Mouse (Mus musculus) T-helper 1 cell (primary cell): ENCODE measurements around the gene Zfp526.

ENCODE experiments used
- in situ Hi-C: fragments of 300-600 bp; cut with MboI, MseI; formaldehyde crosslinking; loops from one replicate; pipeline ENCODE4 v1.15.1; 2025; ENCODE audit warnings: high pct_unique_total_duplicates

Zfp526 gene

DNA sequence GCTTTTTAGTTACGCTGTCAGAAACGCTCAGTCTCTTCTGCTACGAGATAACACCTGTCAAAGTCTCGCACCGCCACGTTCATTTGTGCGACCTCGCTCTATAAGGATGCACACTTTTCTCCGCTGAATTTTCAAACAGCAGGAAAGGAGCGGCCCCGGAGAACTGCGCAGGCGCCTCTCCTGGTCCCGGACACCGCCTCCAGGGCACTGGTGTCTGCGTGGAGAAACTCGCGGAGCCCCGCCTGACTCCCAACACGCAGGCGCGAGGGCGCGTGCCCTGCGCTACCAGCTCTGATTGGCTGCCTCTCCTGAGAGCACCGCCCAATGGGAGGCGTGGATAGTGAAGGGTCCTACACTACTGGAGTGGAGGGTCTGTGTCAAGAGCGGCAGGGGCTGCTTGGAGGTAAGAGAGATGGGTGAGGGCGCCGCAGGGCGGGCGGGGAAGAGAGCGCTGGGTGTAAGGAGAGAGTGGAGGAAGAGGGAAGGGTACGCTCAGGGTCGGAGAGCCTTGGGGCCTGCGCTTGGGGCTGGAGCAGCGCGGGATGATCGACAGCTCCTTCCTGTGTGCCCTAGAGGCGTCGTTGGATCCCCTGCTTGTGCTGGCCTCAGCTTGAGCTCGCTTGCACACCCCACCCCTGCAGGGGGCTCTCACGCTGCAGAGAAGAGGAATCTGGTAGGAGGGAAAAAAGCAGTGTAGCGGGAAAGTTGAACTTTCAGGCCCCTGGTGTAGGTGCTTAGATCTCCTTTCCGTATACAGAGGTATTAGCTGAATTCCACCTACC is at the start of gene Zfp526:
Zfp526 (plus strand) TSS at position 324 of the 782 bp plus-strand sequence.
- in situ Hi-C loops, result no loop called here

DNA sequence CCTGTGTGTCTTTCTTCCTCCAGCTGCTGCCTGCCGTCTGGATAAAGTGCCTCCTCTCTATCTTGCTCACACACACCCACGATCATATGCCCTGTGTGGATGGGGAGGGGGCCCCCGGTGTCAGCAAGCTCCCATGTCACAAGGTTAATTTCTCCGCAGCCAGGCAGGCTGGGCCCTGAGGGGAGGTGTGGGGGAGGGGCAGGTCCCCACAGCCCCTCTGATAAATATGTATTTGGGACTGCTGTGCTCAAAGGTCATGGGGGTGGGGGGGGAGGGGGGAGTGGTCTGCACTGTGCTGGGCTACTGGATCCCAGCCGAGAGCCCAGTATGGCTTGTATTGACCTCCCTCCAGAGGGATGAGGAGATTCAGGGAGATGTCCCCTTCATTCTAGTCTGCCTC is 48.6 kb upstream of the Zfp526 start:
- in situ Hi-C loops, result no loop called here

DNA sequence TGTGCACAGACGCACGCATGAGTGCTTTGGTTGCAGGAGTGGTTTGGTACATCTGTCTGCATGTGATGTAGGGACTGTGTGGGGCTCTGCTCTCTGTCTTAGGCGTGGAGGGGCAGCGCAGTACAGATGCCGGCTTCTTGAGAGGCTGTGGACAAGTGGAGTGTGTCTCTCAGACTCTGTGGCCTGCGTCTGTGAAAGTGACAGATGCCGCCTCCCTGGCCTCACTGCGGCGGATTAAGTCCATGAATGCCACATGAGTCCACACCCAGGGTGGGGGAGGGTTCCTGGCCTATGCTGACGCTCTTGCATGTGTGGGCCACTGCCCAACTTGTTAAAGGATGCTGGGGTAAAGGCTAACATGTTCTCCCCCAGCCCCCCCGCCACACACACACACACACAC is 46.9 kb upstream of the Zfp526 start:
- in situ Hi-C loops, result no loop called here

DNA sequence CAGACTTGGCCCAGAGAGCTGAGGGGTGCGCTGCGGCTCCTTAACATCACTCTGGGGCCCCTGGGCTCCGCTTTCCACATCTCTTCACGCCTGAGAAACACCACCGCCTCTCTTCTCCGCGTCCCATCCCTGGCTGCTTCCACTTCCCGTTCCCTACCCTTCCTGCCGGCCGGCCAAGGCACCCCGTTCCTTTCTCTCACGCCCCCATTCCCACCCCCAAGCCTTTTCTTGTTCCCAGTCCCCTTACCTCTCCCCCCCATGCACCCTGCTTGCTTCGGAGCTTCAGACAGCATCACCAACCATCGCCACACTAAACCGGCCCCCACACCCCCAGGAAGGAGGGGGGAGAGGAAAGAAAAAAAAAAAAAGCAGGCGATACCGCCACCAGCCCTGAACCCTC is 42.9 kb upstream of the Zfp526 start:
- in situ Hi-C loops, result no loop called here

DNA sequence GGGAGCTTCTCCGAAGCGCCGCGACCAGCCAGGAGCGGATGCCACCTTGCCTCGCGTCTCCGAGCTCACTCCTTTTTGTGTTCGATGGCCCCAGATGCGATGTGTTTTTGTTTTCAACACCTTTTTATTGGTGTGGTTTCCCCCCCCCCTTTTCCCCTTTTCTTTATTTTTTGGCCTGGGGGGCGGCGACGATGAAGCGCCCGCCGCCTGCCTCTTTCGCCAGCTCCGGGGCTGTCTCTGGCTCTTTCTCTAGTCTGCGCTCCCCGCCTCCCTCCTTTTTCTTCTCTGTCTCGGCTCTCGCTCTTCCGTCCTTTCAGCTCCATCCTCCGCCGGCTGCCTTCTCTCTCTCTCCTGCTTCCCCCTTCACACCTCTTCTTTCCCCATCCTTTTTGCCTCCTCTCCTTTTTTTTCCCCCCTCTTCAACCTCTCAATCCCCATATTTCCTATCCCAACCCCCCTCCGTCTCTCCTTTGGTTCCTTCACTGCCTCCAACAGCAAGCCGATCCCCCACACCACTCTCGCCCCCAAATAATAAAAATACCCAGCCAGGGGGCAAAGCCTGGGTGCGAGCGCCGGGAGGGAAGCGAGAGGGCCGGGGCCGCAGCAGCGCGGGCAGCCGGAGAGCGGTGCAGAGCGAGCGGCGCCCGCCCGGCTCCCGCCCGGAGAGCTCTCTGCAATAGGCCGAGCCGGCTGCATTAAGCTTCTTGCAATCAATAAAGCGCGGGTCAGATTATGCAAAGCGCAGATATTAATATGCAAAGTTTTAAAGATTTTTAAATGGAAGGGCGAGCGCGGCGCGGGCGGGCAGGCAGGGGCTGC is 42.2 kb upstream of the Zfp526 start:
- in situ Hi-C loops, result no loop called here

DNA sequence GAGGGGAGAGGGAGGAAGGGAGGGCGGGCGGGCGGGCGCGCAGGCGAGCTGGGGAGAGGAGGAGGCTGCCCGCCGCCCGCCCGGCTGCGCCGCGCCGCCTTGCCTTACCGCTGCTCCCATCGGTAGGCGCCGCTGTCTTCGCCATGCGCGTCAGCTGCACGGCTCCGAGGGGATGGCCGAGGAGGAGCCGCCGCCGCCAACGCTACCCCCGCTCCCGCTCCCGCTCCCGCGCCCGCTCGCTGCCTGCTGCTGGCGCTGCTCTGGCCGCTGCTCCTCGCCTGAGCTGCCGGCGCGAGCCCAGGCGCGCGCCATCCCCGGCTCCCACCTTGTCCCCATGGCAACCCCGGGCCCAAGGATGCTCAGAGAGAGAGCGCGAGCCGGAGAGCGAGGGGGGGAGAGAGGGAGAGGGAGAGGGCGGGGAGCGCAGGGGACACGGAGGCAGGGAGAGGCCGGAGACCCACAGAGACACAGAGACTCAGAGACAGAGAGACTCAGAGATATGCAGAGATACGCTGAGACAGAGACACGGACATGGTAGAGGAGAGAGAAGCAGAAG is 41.5 kb upstream of the Zfp526 start, which contains the start of gene Pou2f2:
Pou2f2 (minus strand) TSS at position 121 of the 556 bp plus-strand sequence.
- in situ Hi-C loops, result loop anchor here (5.0 kb wide), 2 partner anchors 47 to 72 kb away; no protein-coding TSS in a partner anchor

DNA sequence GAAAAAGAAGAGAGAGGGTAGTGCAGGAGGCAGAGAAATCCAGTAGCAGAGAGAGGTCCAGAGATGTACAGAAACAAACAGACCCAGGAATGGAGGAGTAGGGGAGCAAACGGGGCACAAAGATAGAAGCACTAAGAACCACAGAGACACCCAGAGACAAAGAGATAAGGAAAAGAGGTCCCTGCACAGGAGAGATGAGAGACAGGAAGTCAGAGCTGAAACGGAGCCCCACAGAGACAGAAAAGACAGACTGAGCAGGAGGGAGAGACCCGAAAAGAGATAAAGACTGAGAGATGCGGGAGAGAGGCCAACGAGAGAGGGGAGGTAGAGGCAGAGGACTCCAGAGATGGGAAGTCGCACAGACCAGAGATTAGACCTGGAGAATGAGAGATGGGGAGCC is 40.7 kb upstream of the Zfp526 start:
- in situ Hi-C loops, result loop anchor here (5.0 kb wide), 2 partner anchors 48 to 73 kb away; no protein-coding TSS in a partner anchor

DNA sequence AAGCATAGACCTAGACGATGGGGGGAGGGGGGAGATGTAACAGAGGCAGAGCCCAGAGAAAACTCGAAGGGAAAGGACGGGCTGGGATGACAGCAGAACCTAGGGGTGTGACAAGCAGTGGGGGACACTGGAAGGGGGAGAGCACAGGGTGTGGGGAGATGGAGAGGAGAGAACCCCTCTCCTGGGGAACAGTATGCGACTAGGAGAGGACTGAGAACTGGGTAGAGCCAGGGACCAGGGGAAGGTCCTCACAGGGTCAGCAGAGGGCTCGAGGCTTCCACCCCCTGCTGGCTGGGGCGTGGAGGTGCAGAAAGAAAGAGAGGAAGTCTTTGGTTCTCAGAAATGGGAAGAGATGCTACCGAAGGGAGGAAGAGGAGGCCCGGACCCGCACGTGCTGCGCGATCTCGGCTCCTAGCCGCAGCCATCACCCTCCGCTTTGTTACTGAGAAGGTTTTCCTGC is 39.9 kb upstream of the Zfp526 start:
- in situ Hi-C loops, result loop anchor here (5.0 kb wide), 2 partner anchors 49 to 74 kb away; no protein-coding TSS in a partner anchor

DNA sequence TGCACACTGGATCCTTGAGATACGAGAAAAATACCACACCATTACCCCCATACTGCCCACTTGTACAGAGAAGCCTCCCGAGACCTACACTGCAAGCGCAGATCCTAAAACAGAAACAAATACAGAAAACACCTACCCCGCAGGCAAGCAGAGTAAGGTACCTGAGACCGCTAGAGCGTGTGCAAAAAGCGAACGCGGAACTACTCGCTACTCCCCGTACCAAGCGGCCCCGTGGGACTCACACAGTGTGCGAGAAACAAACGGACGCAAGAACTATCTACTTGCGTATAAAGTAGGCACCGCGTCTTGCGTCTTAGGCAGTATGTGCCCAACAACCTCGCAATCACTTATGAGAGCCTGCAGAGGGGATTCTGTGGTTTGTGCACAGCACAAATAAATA is 39.4 kb upstream of the Zfp526 start:
- in situ Hi-C loops, result loop anchor here (5.0 kb wide), 2 partner anchors 50 to 75 kb away; no protein-coding TSS in a partner anchor

DNA sequence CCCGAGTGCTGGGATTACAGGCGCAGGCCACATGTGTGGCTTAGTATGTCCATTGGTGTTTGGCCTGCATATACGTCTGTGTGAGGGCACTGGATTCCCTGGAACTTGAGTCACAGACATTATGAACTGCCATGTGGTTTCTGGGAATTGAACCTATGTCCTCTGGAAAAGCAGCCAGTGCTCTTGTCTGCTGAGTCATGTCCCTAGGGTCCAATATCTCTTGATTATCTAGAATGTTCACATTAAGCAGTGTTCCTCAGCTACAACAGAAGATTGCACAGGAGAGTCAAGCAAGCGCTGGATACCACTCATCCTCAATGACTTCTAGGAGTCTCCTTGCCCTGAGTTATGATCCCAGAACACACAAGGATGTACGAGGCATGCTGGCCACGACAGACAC is 37.1 kb upstream of the Zfp526 start:
- in situ Hi-C loops, result loop anchor here (5.0 kb wide), 2 partner anchors 52 to 77 kb away; no protein-coding TSS in a partner anchor

DNA sequence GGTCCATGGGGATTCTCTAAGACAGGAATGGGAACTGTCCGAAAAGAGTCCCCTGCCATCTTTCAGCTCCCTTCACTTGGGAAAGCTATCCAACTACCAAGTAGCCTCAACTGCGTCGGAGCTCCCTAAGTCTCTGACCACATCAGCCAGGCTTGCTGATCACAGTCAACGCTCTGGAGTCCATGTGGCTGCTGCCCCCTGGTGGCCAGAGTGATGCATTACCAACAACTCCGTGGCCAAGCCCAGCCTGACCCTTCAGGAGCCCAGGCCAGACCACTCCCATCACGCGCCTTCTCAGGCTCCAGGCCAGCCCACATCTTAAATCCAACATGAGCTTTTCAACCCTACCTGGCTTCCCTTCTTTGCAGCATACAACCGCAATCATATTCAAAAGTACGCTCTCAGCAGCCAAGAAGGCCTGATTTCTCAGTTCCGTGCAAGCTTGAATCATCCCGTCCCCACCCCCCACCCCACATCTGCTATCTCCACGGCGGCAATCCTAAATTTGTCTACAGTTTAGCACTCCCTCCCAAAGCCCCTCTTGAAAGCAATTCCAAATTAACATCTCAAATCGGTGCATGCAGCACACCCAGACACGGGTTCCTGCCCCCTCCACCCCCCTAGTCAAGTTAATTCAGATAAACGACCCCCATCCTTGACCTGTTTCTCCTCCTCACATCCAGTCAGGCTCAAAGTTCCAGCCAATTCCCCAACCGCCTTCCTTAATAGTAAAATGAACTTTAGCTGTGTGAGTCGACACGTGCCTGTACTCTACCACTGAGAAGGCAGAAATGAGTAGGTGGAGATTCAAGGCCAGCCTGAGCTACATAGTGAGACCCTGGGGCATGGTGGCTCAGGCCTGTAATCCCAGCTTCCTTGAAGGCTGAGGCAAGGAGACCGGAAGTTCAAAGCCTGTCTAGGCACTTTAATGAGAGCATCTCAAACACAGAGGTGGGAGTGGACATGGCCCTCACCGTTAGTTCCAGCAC is 33.3 kb upstream of the Zfp526 start:
- in situ Hi-C loops, result no loop called here

DNA sequence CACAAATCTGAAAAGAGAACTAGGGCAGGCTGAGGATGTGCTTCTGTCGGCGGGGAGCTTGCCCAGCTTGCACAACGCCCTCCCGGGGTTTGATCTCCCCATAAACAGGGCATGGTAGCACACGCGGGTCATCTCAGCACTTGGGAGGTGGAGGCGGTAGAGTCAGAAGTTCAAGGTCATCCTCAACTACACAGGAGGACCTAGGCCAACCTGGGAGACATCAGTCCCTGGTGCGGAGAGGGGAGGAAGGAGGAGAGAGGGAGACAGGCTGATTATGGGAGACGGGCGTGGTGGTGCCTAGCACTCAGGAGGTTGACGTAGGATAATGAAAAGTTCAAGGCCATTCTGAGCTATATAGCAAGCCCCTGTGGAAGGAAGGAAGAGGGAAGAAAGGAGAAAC is 30.4 kb upstream of the Zfp526 start:
- in situ Hi-C loops, result no loop called here

DNA sequence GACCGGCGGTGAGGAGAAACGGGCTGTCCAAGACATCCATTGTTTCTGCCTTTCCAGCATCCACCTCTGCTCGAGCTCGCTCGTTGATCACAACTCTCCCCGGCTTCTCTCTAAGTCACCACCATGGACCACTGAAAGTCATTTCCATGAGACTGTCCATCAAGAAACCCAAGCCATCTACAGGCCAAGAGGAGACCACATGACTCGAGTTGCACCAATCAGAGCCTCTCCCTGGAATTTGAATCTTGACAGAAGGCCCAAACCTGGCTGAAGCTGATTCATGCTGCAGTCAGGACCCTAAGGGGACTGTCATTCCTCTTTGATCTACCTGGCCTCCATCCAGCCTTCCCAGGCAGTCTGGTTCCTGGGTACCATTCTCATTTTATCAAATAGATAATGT is 29.1 kb upstream of the Zfp526 start:
- in situ Hi-C loops, result no loop called here

DNA sequence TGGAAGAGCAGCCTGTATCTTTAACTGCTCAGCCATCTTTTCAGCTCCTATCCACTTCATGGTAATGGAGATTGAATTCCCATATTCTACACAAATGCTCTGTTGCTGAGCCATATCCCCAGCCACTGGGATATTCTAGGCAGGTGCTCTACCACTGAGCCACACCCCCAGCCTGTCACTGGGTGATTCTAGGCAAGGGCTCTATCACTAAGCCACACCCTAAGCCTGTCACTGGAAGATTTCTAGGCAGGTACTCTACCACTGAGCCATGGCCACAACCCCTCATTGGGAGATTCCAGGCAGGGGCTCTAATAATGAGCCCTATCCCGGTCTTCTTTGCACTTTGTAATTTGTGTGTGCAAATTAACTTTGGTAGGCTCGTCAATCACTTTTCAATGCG is 26.1 kb upstream of the Zfp526 start:
- in situ Hi-C loops, result no loop called here

DNA sequence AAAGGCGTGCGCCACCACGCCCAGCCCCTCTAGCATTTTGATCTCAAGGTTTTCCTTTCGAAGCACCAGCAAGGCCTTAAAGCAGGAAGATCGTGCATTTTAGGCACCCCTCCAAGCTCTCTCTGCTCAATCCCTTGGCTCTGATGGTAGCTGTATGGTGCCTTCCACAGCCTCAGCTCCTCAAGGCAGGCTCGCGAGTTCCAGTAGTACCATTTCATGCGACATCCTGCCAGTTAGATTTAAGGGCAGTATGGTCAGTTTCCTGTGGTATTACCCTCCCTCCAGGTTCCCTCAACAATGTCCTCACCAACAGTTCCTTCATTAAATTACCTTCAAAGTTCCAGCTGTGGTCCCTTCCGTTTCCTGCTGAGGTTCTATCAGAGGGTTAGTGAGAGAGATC is 25.1 kb upstream of the Zfp526 start:
- in situ Hi-C loops, result no loop called here

DNA sequence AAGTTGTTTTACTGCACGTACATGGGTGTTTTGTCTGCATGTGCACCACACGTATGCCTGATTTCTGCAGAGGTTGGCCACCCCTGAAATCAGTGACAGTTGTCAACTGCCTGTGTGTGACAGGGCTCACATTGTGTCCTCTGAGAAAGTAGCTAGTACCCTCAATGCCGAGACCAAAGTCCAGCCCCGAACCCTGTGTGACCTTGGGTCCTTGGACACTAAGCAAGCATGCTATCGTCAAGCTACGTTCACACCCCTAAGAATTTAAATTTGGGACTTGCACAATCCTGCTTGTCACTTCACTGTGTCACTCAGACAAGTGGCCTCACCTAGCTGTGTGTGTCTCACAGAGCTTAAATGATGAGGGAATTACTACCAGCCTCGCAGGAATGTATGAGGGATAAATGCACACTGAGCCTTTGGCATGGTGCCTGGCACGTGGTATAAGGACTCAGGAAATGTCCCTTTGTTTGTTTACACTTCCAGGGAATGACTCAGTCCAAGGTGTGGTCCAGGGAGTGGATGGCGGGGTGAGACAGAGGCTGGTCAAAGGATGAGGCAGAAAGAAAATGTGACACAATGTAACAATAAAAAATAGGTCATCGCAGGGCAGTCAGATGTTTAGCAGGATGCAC is 23.7 kb upstream of the Zfp526 start:
- in situ Hi-C loops, result no loop called here

DNA sequence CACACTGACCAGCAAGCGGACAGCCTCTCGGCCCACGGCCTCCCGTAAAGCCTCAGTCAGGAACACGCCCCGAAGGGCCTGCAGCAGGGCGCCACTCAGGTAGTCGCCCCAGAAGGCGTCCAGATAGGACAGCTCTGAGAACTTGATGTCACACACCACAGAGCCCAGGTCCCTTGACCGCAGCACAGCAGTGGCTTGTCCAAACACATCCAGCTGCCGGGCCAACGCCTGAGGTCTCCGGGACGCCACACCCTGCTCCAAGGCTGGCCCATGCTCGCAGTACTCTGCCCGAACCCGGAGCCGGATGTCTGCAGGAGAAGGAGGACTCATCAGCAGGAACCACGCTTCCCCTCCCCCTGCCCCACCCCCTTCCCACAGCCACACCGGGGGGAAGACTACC is 17.6 kb upstream of the Zfp526 start:
- in situ Hi-C loops, result no loop called here

DNA sequence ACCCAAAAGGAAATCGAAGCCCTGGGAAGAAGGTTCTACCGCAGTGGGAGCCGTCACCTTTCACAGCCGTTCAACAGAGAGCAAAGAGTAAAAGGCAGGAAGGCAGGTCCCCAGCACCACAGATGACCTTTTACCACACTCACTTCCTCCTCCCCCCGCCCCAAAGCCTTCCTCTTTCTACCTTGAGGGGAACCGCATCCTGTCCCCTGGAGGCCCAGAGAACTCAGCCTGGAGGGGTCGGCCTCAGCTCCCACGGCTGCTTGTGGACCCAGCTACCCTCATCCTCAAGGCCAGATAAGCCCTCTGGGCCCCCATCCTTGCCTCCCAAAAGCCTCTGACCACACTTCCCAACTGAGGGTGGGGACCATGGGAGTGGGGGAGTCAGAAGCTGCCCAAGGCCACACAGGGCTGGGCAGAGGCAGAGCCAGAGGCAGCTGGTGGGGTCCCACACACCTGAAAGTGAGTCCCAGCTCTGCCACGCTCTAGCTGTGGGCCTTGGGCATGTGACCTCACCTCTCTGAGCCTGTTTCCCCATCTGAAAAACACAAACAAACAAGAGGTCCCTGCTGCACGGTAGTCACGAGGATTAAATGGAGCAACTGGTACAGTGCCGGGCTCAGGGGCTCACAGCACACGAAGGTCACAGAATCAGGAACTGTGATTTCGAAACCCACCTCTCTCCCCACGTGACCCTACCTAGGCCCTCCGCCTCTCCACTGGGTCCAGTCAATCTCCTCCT is 15.7 kb upstream of the Zfp526 start:
- in situ Hi-C loops, result no loop called here

DNA sequence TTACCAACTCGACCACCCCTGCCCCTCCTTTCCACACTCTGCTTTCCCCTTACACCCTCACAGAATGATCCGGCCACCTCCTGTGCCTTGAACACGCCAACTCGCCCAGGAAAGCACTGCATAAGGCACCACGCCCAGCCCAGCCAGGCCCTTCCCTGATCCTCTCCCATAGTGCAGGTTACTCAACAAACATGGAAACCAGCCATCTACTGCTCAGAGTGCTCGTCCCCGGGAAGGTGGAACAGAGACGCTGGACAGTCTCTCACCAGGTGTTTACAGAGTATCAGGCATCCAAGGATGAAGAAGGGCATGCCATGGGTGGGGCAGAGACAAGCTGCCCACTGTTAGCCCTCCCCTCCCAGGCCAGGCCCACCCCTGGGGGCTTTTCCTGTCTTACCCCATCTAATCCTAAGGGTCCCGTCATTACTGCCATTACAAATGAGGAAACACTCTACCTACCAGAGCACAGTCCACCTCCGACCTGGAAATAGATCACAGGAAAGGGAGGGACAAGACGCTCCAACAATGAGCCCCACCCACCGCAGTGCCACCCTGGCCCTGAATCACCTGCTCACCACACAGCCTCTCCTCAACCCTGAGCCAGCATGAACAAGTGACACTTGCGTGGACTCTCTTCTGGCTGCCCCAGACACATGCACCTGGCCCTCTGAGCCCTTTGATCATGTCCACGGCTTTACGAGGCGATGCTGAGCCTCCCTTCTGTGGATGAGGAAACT is 15.0 kb upstream of the Zfp526 start:
- in situ Hi-C loops, result no loop called here
